Mouse (Mus musculus): Measurements from ENCODE around the gene Tbc1d22b. TPM values are rescaled to one million over a fixed set of nuclear protein-coding genes. Genes with fewer than 3 reads are reported as not detected.
A peak's percentile ranks its signal among the peaks of the same experiment; 100 is the strongest.

Gene Tbc1d22b
- total and polyA plus RNA-seq, 3 experiments, result 5.3 to 30.2 (median 26.2) TPM

DNA sequence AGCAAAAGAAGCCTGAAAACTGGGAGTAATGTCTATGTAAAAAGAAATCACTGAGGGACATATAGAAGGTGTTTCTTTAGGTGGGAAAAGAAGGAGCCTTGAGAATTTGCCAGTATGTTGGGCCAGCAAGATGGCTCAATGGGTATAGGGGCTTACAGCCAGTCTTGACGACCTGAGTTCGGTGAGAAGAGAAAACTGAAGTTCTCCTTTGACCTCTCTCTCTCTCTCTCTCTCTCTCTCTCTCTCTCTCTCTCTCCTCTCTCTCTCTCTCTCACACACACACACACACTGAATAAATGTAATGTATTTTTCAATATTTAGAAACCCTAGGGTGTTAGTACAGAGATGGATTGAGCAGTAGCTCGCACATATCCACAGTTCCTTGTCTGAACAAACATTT, 1.1 kb upstream of the Tbc1d22b start:
- H3K9me3 ChIP-seq (replicated peaks), result 0 out of 2 replicates have a peak, but pooled peaks cover 4% of the 10 kb centered on the region
- DNase-seq (ENCODE audit: low spot score) (no peak), ATAC-seq (ENCODE audit: extremely low read depth, insufficient number of reproducible peaks, low FRiP score, poor library complexity, severe bottlenecking) (no peak)
- H3K36me3 ChIP-seq (replicated peaks), result peaks cover 10% of the 10 kb centered on the region
- H3K27me3 ChIP-seq (ENCODE audit: insufficient read depth, low read length), result peaks cover 8% of the 10 kb centered on the region; the same call in 1 of the 2 replicates
- no peak overlapping the region for H3K4me3 ChIP-seq (ENCODE audit: low read depth, low read length)
- peaks cover 27% of the 10 kb centered on the region for H3K4me1 ChIP-seq (ENCODE audit: insufficient read depth, low read depth, low read length)
- TF ChIP-seq GATA1 (IDR thresholded peaks at IDR 0.05; ENCODE audit: borderline replicate concordance, low read length), result no peak
- TF ChIP-seq CTCF (IDR thresholded peaks at IDR 0.05; ENCODE audit: low read depth, low read length), result no peak
- no peak for TF ChIP-seq TAL1 (conservative IDR thresholded peaks at IDR 0.05; ENCODE audit: low read depth, low read length)
- no peak for TF ChIP-seq POLR2AphosphoS5 (IDR thresholded peaks at IDR 0.05; ENCODE audit: insufficient replicate concordance, low read depth, low read length)
- no peak for TF ChIP-seq GATA2 (IDR thresholded peaks at IDR 0.05; ENCODE audit: borderline replicate concordance, low read depth, low read length)

- H3K4me1 ChIP-seq (ENCODE audit: insufficient read depth, low read depth, low read length), result peaks cover 27% of the 10 kb centered on the region
- 0 out of 2 replicates have a peak, but pooled peaks cover 4% of the 10 kb centered on the region for H3K9me3 ChIP-seq (replicated peaks)
- H3K36me3 ChIP-seq (replicated peaks), result peaks cover 13% of the 10 kb centered on the region
- peaks cover 8% of the 10 kb centered on the region; the same call in 1 of the 2 replicates for H3K27me3 ChIP-seq (ENCODE audit: insufficient read depth, low read length)
- ATAC-seq (ENCODE audit: extremely low read depth, insufficient number of reproducible peaks, low FRiP score, poor library complexity, severe bottlenecking), result no peak
- peak; percentile 21 for DNase-seq (ENCODE audit: low spot score)
- TF ChIP-seq GATA2 (IDR thresholded peaks at IDR 0.05; ENCODE audit: borderline replicate concordance, low read depth, low read length) (no peak), TAL1 (conservative IDR thresholded peaks at IDR 0.05; ENCODE audit: low read depth, low read length) (no peak), POLR2AphosphoS5 (IDR thresholded peaks at IDR 0.05; ENCODE audit: insufficient replicate concordance, low read depth, low read length) (no peak), CTCF (IDR thresholded peaks at IDR 0.05; ENCODE audit: low read depth, low read length) (no peak), GATA1 (IDR thresholded peaks at IDR 0.05; ENCODE audit: borderline replicate concordance, low read length) (no peak)
- peak overlapping the region; percentile 92; the same call in 1 of the 2 replicates for H3K4me3 ChIP-seq (ENCODE audit: low read depth, low read length)
Observed at GRCm38 (mm10) chr17:29548994-29549393, 591 bp upstream of the Tbc1d22b start.

DNA sequence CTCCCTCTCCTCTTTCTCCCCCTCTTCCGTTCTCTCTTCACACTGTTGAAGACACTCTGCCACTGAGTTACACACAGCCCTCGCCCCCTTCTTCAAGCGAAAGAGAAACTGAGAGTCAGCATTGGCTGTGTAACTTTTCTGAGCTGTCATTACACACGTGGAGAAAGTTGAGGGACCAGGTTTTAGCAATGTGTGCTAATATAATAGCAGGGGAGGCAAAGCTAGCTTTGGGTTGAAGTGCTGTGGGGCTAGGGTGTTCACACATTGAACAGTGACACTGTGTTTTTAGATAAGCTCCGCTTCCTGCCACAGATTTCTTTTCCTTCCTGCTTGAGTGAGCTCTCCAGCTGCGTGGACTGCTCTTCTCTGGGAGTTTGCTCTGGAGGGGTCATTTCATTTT, 1.4 kb downstream of the Tbc1d22b start:
- Histone ChIP-seq H3K9me3 (replicated peaks) (no peaks in the 10 kb centered on the region), H3K4me1 (ENCODE audit: insufficient read depth, low read depth, low read length) (peaks cover 29% of the 10 kb centered on the region), H3K27me3 (ENCODE audit: insufficient read depth, low read length) (peaks cover 3% of the 10 kb centered on the region; the same call in 1 of the 2 replicates), H3K36me3 (replicated peaks) (peaks cover 32% of the 10 kb centered on the region), H3K4me3 (ENCODE audit: low read depth, low read length) (peak overlapping the region; percentile 92; the same call in 1 of the 2 replicates)
- ATAC-seq (ENCODE audit: extremely low read depth, insufficient number of reproducible peaks, low FRiP score, poor library complexity, severe bottlenecking) (peak; percentile 24; the same call in 1 of the 2 replicates), DNase-seq (ENCODE audit: low spot score) (peak; percentile 26)
- no peak for TF ChIP-seq CTCF (IDR thresholded peaks at IDR 0.05; ENCODE audit: low read depth, low read length)
- TF ChIP-seq TAL1 (conservative IDR thresholded peaks at IDR 0.05; ENCODE audit: low read depth, low read length), result no peak
- TF ChIP-seq GATA2 (IDR thresholded peaks at IDR 0.05; ENCODE audit: borderline replicate concordance, low read depth, low read length), result no peak

DNA sequence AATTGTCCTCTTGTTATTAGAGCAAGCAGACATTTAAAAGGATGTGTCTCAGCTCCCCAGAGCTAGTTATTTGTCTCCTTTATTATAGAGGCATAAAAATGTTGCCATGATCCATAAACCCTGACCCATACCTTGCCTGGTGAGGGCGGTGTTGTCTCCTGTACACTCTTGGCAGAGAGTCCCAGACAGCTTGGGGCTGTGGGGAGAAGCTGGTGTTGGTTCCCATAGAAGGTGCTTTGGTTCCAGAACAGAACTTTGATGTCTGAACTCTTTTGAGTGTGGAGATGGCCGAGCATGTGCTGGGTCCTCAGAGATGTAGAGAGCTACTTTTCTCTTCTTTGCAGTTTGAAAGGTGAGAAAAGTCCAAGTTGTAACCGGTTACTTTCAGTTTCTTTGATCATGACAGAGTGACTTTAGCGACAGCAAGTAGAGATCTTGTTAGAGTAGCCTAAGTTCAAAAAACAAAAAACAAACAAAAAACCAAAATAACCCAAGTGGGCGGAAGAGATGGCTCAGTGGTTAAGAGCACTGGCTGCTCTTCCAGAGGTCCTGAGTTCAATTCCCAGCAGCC, 2.7 kb downstream of the Tbc1d22b start, which contains the start of gene Tmem217:
Tmem217 (minus strand) TSS at position 224 of the 571 bp plus-strand sequence.
- H3K4me3 ChIP-seq (ENCODE audit: low read depth, low read length), result no peak within 1 kb of the TSS
- H3K9me3 ChIP-seq (replicated peaks), result no peaks in the 10 kb centered on the region
- H3K36me3 ChIP-seq (replicated peaks), result peaks cover 44% of the 10 kb centered on the region
- ATAC-seq (ENCODE audit: extremely low read depth, insufficient number of reproducible peaks, low FRiP score, poor library complexity, severe bottlenecking) (no peak), DNase-seq (ENCODE audit: low spot score) (no peak)
- TF ChIP-seq GATA1 (IDR thresholded peaks at IDR 0.05; ENCODE audit: borderline replicate concordance, low read length) (no peak), CTCF (IDR thresholded peaks at IDR 0.05; ENCODE audit: low read depth, low read length) (no peak), POLR2AphosphoS5 (IDR thresholded peaks at IDR 0.05; ENCODE audit: insufficient replicate concordance, low read depth, low read length) (no peak), GATA2 (IDR thresholded peaks at IDR 0.05; ENCODE audit: borderline replicate concordance, low read depth, low read length) (no peak)
- H3K4me1 ChIP-seq (ENCODE audit: insufficient read depth, low read depth, low read length), result peaks cover 29% of the 10 kb centered on the region
- no peaks in the 10 kb centered on the region for H3K27me3 ChIP-seq (ENCODE audit: insufficient read depth, low read length)

DNA sequence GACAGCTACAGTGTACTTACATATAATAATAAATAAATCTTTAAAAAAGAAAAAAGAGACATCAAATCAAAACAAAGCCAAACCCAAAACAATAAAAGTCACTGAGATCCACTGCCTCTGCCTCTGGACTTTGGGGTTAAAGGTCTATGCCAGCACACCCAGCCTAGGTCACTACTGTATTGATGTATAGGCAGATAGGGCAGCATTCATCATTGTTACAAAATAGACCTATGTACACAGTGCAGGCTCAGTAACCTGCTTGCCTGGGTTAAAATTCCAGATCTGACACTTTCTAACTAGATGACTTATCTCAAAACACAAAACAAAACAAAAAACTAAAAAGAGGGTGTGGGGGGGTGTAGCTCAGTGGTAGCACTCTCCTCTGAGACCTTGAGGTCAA, 4.6 kb downstream of the Tbc1d22b start:
- TF ChIP-seq POLR2AphosphoS5 (IDR thresholded peaks at IDR 0.05; ENCODE audit: insufficient replicate concordance, low read depth, low read length) (no peak), GATA2 (IDR thresholded peaks at IDR 0.05; ENCODE audit: borderline replicate concordance, low read depth, low read length) (no peak), CTCF (IDR thresholded peaks at IDR 0.05; ENCODE audit: low read depth, low read length) (no peak), GATA1 (IDR thresholded peaks at IDR 0.05; ENCODE audit: borderline replicate concordance, low read length) (no peak), TAL1 (conservative IDR thresholded peaks at IDR 0.05; ENCODE audit: low read depth, low read length) (no peak)
- H3K36me3 ChIP-seq (replicated peaks), result peaks cover 57% of the 10 kb centered on the region
- no peak for DNase-seq (ENCODE audit: low spot score)
- no peak for ATAC-seq (ENCODE audit: extremely low read depth, insufficient number of reproducible peaks, low FRiP score, poor library complexity, severe bottlenecking)
- no peak overlapping the region for H3K4me3 ChIP-seq (ENCODE audit: low read depth, low read length)
- no peaks in the 10 kb centered on the region for H3K9me3 ChIP-seq (replicated peaks)
- H3K4me1 ChIP-seq (ENCODE audit: insufficient read depth, low read depth, low read length), result peaks cover 23% of the 10 kb centered on the region
- no peaks in the 10 kb centered on the region for H3K27me3 ChIP-seq (ENCODE audit: insufficient read depth, low read length)

GRCm38 (mm10) chr17:29556456-29556855, 6.9 kb downstream of the Tbc1d22b start:
- ATAC-seq (ENCODE audit: extremely low read depth, insufficient number of reproducible peaks, low FRiP score, poor library complexity, severe bottlenecking) (no peak), DNase-seq (ENCODE audit: low spot score) (no peak)
- no peak overlapping the region for H3K4me3 ChIP-seq (ENCODE audit: low read depth, low read length)

More at GRCm38 (mm10) chr17:29556456-29556855, 6.9 kb downstream of the Tbc1d22b start:
- peaks cover 4% of the 10 kb centered on the region for H3K4me1 ChIP-seq (ENCODE audit: insufficient read depth, low read depth, low read length)
- peaks cover 67% of the 10 kb centered on the region for H3K36me3 ChIP-seq (replicated peaks)
- no peaks in the 10 kb centered on the region for H3K9me3 ChIP-seq (replicated peaks)
- no peaks in the 10 kb centered on the region for H3K27me3 ChIP-seq (ENCODE audit: insufficient read depth, low read length)
- TF ChIP-seq GATA2 (IDR thresholded peaks at IDR 0.05; ENCODE audit: borderline replicate concordance, low read depth, low read length), result no peak
- no peak for TF ChIP-seq TAL1 (conservative IDR thresholded peaks at IDR 0.05; ENCODE audit: low read depth, low read length)
- TF ChIP-seq CTCF (IDR thresholded peaks at IDR 0.05; ENCODE audit: low read depth, low read length), result no peak
- no peak for TF ChIP-seq POLR2AphosphoS5 (IDR thresholded peaks at IDR 0.05; ENCODE audit: insufficient replicate concordance, low read depth, low read length)
- no peak for TF ChIP-seq GATA1 (IDR thresholded peaks at IDR 0.05; ENCODE audit: borderline replicate concordance, low read length)

Data from G1E (cell line).